Comparison of ENCODE assay signal across 8 mouse cellular contexts in genomic region chr11:45944643-45945156, GRCm38 (mm10). TPM values are rescaled to one million over a fixed set of nuclear protein-coding genes. Genes with fewer than 3 reads are reported as not detected.
DNase-seq lines count a peak whose midpoint lies in the region; ATAC-seq and TF ChIP-seq lines count a peak whose summit lies in the region.

TSS of gene Lsm11 (minus strand) at chr11:45944935.

- no peak; the same call in 1 of the 2 replicates for TF ChIP-seq POLR2A in bone marrow, adult 2 months (IDR thresholded peaks at IDR 0.05; ENCODE audit: borderline replicate concordance, control insufficient read depth, low read depth, low read length)

- peak within 1 kb of the TSS; percentile 88 for H3K4me2 ChIP-seq in embryonic facial prominence, embryonic 15.5 days (replicated peaks)
- peak within 1 kb of the TSS; percentile 95 for H3K4me2 ChIP-seq in kidney, embryonic 15.5 days

- H3K27me3 ChIP-seq in embryonic facial prominence, embryonic 15.5 days: no peaks in the 10 kb centered on the region
- H3K27me3 ChIP-seq in heart, embryonic 10.5 days (ENCODE audit: insufficient read depth, poor library complexity, severe bottlenecking): no peaks in the 10 kb centered on the region
- H3K27me3 ChIP-seq in kidney, embryonic 15.5 days: no peaks in the 10 kb centered on the region

- peaks cover 13% of the 10 kb centered on the region for H3K36me3 ChIP-seq in embryonic facial prominence, embryonic 15.5 days
- H3K36me3 ChIP-seq in heart, embryonic 10.5 days: peaks cover 5% of the 10 kb centered on the region
- peaks cover 19% of the 10 kb centered on the region for H3K36me3 ChIP-seq in kidney, embryonic 15.5 days

- peak within 1 kb of the TSS; percentile 83 for H3K9ac ChIP-seq in embryonic facial prominence, embryonic 15.5 days
- H3K9ac ChIP-seq in kidney, embryonic 15.5 days: peak within 1 kb of the TSS; percentile 85

- DNase-seq in 416B (ENCODE audit: low read depth): peak; percentile 91
- DNase-seq in heart, embryonic 10.5 days (ENCODE audit: low spot score): peak; percentile 97
- DNase-seq in liver: peak; percentile 98
- peak; percentile 98 to 100 for DNase-seq in spleen, postnatal 4 days (ENCODE audit: low spot score in 2 of 2)

- ATAC-seq in embryonic facial prominence, embryonic 15.5 days (ENCODE audit: insufficient number of reproducible peaks, low FRiP score, low TSS enrichment, low read depth): peak; percentile 89
- ATAC-seq in kidney, embryonic 15.5 days (replicated peaks; ENCODE audit: low FRiP score): peak; percentile 92
- ATAC-seq in monocyte, adult 5-6 weeks (replicated peaks; ENCODE audit: insufficient number of reproducible peaks, low FRiP score, low TSS enrichment, poor library complexity, severe bottlenecking): peak; percentile 94

- peak within 1 kb of the TSS; percentile 96 for H3K4me3 ChIP-seq in bone marrow, adult 2 months (replicated peaks; ENCODE audit: control insufficient read depth, low read depth, low read length)
- H3K4me3 ChIP-seq in embryonic facial prominence, embryonic 15.5 days (replicated peaks): peak within 1 kb of the TSS; percentile 82
- H3K4me3 ChIP-seq in heart, embryonic 10.5 days: peak within 1 kb of the TSS; percentile 90
- H3K4me3 ChIP-seq in kidney, embryonic 15.5 days (replicated peaks): peak within 1 kb of the TSS; percentile 90

- TF ChIP-seq CTCF in bone marrow, adult 2 months (IDR thresholded peaks at IDR 0.05; ENCODE audit: control insufficient read depth, insufficient read depth, low read length): peak; percentile 99

- H3K27ac ChIP-seq in bone marrow, adult 2 months (ENCODE audit: control insufficient read depth, insufficient read depth, low read depth, low read length, poor library complexity): peak within 1 kb of the TSS; percentile 52; the same call in 1 of the 2 replicates
- peak within 1 kb of the TSS; percentile 60; the same call in 1 of the 2 replicates for H3K27ac ChIP-seq in embryonic facial prominence, embryonic 15.5 days (replicated peaks)
- H3K27ac ChIP-seq in heart, embryonic 10.5 days: peak within 1 kb of the TSS; percentile 89
- peak within 1 kb of the TSS; percentile 68 for H3K27ac ChIP-seq in kidney, embryonic 15.5 days

- under 1% methylated on average over 55 of the region's 55 CpGs for WGBS in bone marrow, adult 2 months
- WGBS in embryonic facial prominence, embryonic 15.5 days: 1% methylated on average over 47 of the region's 55 CpGs
- under 1% methylated on average over 55 of the region's 55 CpGs for WGBS in heart, embryonic 10.5 days
- under 1% methylated on average over 55 of the region's 55 CpGs for WGBS in kidney, embryonic 15.5 days

- H3K4me1 ChIP-seq in bone marrow, adult 2 months (ENCODE audit: control insufficient read depth, insufficient read depth, low read length): peaks cover 1% of the 10 kb centered on the region
- H3K4me1 ChIP-seq in embryonic facial prominence, embryonic 15.5 days: peaks cover 16% of the 10 kb centered on the region
- H3K4me1 ChIP-seq in heart, embryonic 10.5 days: peaks cover 22% of the 10 kb centered on the region
- peaks cover 12% of the 10 kb centered on the region for H3K4me1 ChIP-seq in kidney, embryonic 15.5 days

- H3K9me3 ChIP-seq in embryonic facial prominence, embryonic 15.5 days (replicated peaks): no peaks in the 10 kb centered on the region
- H3K9me3 ChIP-seq in heart, embryonic 10.5 days: no peaks in the 10 kb centered on the region
- no peaks in the 10 kb centered on the region for H3K9me3 ChIP-seq in kidney, embryonic 15.5 days (replicated peaks)

RNA-seq across cellular contexts. Expression of gene Lsm11, which starts in this region (rescaled TPM):
- 1.6 and 2.6 TPM in 2 replicates for polyA plus RNA-seq in bone marrow, adult 2 months (2011; ENCODE audit: insufficient read depth, insufficient read length, low replicate concordance, missing spikeins)
- 5.2 and 5.4 TPM in 2 replicates for polyA plus RNA-seq in embryonic facial prominence, embryonic 15.5 days (2015; fragmentation: Nextera tagmentation; extraction: Ambion mirVana)
- 7.6 and 8.5 TPM in 2 replicates for polyA plus RNA-seq in heart, embryonic 10.5 days (2016; fragmentation: Nextera tagmentation; extraction: Ambion mirVana)
- polyA plus RNA-seq in kidney, embryonic 15.5 days (2015; fragmentation: Nextera tagmentation; extraction: Ambion mirVana): 5.0 and 5.6 TPM in 2 replicates
- 2.2 to 3.4 TPM (median 2.6 TPM) in 3 replicates for total RNA-seq in monocyte, adult 5-6 weeks (2017)

Comparison
In these comparisons a context has a peak if more than half of its experiments do, and no peak if none do; other contexts are left out.
1. Peak in every context shown above with its lines: DNase-seq, ATAC-seq, H3K4me3 ChIP-seq and H3K27ac ChIP-seq.